Mouse (Mus musculus) mature B cell (primary cell): ENCODE measurements around the gene Mrpl36.

ENCODE experiments used
- in situ Hi-C: fragments of 300-500 bp; cut with MboI; formaldehyde crosslinking; loops from 2 replicates; pipeline ENCODE4 v1.14.3; 2019

Gene Mrpl36

GRCm38 (mm10) chr13:73327827-73328698, at the start of gene Mrpl36, which contains the start of gene Ndufs6:
TSS of gene Mrpl36 (plus strand) at chr13:73328513.
TSS of gene Ndufs6 (minus strand) at chr13:73328542.
- in situ Hi-C loops: no loop called here

GRCm38 (mm10) chr13:73279196-73279595, 49.1 kb upstream of the Mrpl36 start:
- in situ Hi-C loops: no loop called here

GRCm38 (mm10) chr13:73282407-73282806, 45.9 kb upstream of the Mrpl36 start:
- in situ Hi-C loops: no loop called here

- in situ Hi-C loops: no loop called here
Measured at GRCm38 (mm10) chr13:73283534-73283933, 44.8 kb upstream of the Mrpl36 start.

- in situ Hi-C loops: no loop called here
Measured at GRCm38 (mm10) chr13:73290206-73290605, 38.1 kb upstream of the Mrpl36 start.

- in situ Hi-C loops: no loop called here
Measured at GRCm38 (mm10) chr13:73291102-73291501, 37.2 kb upstream of the Mrpl36 start.

GRCm38 (mm10) chr13:73298717-73299116, 29.6 kb upstream of the Mrpl36 start:
- in situ Hi-C loops: no loop called here

GRCm38 (mm10) chr13:73299322-73299721, 29.0 kb upstream of the Mrpl36 start:
- in situ Hi-C loops: no loop called here

GRCm38 (mm10) chr13:73304729-73305128, 23.6 kb upstream of the Mrpl36 start:
- in situ Hi-C loops: no loop called here

GRCm38 (mm10) chr13:73305398-73306084, 22.8 kb upstream of the Mrpl36 start:
- in situ Hi-C loops: no loop called here

GRCm38 (mm10) chr13:73306085-73306410, 22.3 kb upstream of the Mrpl36 start:
- in situ Hi-C loops: no loop called here

- in situ Hi-C loops: no loop called here
Measured at GRCm38 (mm10) chr13:73306430-73306829, 21.9 kb upstream of the Mrpl36 start.

- in situ Hi-C loops: no loop called here
Measured at GRCm38 (mm10) chr13:73310183-73310929, 18.0 kb upstream of the Mrpl36 start.

GRCm38 (mm10) chr13:73320048-73320447, 8.3 kb upstream of the Mrpl36 start:
- in situ Hi-C loops: no loop called here

GRCm38 (mm10) chr13:73322626-73323025, 5.7 kb upstream of the Mrpl36 start:
- in situ Hi-C loops: no loop called here

GRCm38 (mm10) chr13:73323406-73323805, 4.9 kb upstream of the Mrpl36 start:
- in situ Hi-C loops: no loop called here

- in situ Hi-C loops: no loop called here
Measured at GRCm38 (mm10) chr13:73330844-73331501, 2.7 kb downstream of the Mrpl36 start.

- in situ Hi-C loops: no loop called here
Measured at GRCm38 (mm10) chr13:73331736-73332135, 3.4 kb downstream of the Mrpl36 start.

- in situ Hi-C loops: no loop called here
Measured at GRCm38 (mm10) chr13:73336753-73337152, 8.4 kb downstream of the Mrpl36 start.

GRCm38 (mm10) chr13:73345102-73345890, 17.0 kb downstream of the Mrpl36 start:
- in situ Hi-C loops: no loop called here

GRCm38 (mm10) chr13:73346131-73346530, 17.8 kb downstream of the Mrpl36 start:
- in situ Hi-C loops: no loop called here
